Mouse (Mus musculus) lung, adult 2 months (tissue): ENCODE results near the gene Mecom.

Experiments
- CTCF ChIP-seq: fragments of 200-500 bp; IDR thresholded peaks from 2 replicates; pipeline ENCODE4 v1.5.1; 2011; ENCODE audit warnings: mild to moderate bottlenecking, low read length, control low read depth; ENCODE audit not compliant: insufficient read depth
- POLR2A ChIP-seq: fragments of 200-500 bp; IDR thresholded peaks from 2 replicates; pipeline ENCODE4 v1.6.1; 2011; ENCODE audit warnings: low read depth, mild to moderate bottlenecking, control low read depth, low read length, borderline replicate concordance; ENCODE audit errors: extremely low read depth

- TF ChIP-seq CTCF, result no peak
- no peak for TF ChIP-seq POLR2A
Measured at GRCm38 (mm10) chr3:30167027-30167426, 380.8 kb downstream of the Mecom start.
